Mouse (Mus musculus) brain, embryonic 18.5 days (tissue): ENCODE data around the gene Fbxo6.

Experiments
- DNase-seq: peaks from one replicate; pipeline ENCODE4 v3.0.0-alpha.2; 2012; ENCODE audit warnings: low read depth, low spot score

The Fbxo6 gene

DNA sequence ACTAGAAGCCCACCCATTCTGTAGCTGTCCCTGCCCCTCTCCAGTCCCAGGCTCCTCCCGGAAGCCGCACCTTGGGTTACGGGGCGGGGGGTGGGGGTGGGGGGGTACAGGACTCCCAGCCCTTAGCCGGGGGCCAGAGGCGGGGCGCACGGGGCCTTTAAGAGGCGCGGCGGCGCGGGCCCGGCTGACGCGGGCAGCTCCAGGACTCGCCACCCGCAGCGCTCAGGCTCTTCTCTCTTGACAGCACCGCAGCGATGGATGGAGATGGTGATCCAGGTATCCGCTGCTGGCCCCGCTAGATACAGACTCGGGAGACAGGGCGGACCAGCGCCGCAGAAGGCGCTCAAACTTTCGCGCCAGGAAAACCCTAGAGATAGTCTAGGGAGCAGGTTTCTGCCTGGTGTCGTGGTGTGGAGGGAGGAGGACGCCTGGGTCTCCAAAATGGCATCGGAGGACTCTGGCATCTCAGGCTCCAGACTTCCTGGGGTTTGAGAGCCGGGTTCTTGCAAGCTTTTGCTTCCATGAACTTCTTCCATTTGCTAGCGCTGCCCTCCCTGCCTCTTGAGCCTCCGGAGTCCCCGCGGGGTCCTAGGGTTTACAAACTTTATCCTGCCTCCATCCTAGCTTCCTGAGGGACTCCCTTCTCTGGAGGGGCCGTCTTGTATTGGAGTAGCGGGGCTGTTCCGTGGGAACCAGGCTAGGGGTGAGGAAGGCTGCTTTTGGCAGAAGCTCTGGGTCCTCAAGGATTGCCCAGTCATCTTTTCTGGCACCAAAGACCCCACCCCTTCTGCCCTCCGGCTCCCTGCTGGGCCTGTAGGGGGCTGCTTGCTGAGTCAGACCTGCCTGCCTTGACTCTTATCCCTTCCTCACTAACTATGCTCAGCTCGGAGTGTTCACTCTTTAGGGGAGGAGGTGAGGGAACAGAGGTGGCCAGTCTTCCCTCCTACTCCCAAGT, 8.8 kb upstream of the Fbxo6 start, which contains the start of the genes Fbxo44 and Fbxo2:
Gene Fbxo44, minus strand, starts transcription at position 47 of the 955 bp plus-strand sequence.
Gene Fbxo2, plus strand, starts transcription at position 186 of the 955 bp plus-strand sequence.
- DNase-seq: no peak

DNA sequence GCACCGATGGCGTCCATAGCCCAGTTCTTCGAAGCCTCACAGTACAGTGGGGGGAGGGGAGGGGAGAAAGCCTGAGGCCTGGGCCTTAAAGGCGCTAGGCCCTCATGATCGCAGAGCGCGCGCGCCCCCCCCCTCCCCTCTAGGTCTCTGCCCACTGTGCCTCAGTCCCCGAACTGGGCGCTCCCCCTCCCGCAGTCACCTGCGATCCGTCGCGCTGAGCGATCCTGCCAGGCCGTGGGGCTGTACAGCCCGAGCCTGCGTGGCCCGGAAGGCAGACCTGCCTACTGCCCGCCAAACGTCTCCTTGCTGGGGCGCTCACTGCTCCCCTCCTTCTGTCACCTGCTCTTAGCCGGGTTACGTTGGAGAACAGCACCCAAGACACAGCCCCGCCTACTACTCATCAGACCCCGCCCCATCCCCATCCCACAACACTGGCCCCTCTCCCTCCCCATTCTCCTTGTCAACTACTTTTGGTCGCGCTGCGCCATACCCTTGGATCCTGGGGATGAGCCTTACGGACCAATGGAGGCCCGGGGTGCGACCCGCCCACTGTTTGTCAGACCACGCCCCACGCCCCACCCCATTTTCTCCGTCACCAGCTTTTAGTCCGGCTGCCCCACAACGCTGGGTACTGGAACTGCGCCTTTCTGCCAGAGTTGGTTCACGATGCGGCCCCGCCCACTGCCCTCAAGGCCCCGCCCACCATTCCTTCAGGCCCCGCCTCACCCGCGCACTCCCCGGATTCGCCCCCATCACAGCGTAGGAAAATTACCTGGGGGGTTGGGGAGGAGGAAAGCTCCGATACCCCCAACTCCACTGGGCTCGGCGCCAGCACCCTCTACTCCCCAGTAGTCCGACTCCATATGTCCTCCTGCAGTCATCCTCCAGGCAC, 7.8 kb upstream of the Fbxo6 start:
- DNase-seq: peak; percentile 89

DNA sequence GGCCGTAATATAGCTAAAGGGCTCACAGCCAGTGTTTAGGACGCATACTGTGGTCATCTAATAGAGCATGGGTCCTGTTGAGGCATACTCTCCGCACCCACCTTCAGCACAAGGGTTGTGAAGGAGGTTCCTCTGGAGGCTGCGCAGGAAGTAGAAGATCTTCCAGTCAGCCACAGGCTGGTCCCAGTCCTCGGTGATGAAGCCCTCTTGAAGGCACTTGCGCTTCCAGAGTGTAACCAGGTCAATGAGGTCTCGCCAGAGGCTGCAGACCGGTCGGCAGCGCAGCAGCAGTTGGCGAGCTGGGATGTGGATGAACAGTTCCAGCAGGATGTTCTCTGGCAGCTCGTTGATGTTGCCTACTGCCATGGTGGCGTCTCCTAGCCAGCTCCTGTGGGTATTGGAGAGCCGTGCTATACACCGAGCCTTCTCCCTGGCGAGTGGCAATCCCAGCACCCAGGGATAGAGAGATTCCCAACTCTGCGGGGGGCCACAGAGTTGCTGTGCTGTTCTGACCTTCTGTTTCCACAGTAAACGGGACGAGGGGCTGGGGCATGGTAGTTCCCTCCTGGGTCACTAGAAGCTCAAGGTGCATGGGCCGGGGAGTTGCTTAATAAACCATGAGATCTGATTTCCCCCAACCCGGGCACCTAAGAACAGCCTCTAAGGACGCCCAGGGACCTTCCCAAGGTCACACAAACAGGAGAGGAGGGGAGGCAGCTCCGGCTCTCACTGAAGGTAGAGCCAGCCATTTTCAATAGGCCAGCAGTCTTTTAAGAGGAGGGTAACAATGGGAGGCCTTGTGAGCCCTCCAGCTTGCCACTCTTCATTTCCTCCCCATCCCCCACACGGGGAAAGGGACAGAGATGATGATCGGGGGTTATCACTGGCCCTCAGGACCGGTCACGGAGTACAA, 6.8 kb upstream of the Fbxo6 start:
- DNase-seq: no peak

DNA sequence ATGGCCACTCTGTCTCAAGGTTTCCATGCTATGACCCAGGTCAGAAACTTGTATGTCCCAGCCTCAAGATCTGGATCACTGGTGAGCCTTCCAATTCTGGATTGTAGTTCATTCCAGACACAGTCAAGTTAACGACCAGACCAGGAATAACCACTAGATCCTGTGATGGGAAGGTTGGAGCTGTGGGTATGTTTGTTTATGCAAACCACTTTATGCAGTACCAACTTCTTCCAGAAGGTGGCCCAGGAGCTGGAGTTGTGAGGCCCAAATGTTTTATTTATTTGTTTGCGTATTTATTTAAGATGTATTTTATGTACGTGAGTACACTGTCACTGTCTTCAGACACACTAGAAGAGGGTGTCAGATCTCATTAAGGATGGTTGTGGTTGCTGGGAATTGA, 3.0 kb upstream of the Fbxo6 start:
- no peak for DNase-seq

- no peak for DNase-seq
Observed at GRCm38 (mm10) chr4:148154006-148154405, 2.1 kb upstream of the Fbxo6 start.

- no peak for DNase-seq
Observed at GRCm38 (mm10) chr4:148152547-148152946, 607 bp upstream of the Fbxo6 start.

- DNase-seq: no peak
Observed at GRCm38 (mm10) chr4:148150953-148151266, 1.0 kb downstream of the Fbxo6 start.

- no peak for DNase-seq
Observed at GRCm38 (mm10) chr4:148150242-148150641, 1.7 kb downstream of the Fbxo6 start.

DNA sequence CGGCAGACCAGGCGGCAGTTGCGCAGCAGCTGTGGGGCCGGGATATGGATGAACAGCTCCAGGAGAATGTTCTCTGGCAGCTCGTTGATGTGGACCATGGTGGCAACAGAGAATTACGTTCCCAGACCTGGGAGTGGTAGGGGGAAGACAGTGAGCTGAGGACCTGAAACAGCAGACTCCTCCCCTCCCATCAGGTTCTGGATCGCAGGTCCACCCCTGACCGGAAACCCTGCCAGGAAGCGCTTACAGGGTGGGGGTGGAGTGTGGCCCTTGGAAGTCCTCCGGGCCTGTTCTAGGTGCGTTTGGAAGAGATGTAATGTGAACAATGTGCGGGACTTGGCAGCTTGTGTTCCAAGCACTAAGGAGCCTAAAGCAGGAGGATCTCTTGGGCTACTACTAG, 2.4 kb downstream of the Fbxo6 start:
- no peak for DNase-seq

DNA sequence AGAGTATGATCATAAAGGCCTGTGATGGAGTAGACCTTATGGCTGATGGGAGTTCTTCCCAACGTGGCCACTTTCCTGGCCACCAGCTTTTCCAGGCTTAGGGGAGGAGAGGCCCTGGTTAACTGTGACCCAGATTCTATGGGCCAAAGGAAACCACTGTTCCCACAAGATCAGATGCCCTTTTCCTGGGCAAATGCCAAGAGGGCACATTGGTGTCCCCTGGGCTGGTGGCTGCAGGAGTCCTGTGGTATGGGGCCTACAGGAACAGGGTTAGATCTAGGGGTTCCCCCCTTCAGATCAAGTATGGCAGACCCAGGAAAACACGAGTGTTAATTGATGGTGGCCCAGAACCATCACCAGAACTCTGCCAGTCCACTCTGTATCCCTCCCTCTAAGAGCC, 4.2 kb downstream of the Fbxo6 start:
- no peak for DNase-seq

GRCm38 (mm10) chr4:148143721-148144120, 8.2 kb downstream of the Fbxo6 start:
- DNase-seq: no peak

DNA sequence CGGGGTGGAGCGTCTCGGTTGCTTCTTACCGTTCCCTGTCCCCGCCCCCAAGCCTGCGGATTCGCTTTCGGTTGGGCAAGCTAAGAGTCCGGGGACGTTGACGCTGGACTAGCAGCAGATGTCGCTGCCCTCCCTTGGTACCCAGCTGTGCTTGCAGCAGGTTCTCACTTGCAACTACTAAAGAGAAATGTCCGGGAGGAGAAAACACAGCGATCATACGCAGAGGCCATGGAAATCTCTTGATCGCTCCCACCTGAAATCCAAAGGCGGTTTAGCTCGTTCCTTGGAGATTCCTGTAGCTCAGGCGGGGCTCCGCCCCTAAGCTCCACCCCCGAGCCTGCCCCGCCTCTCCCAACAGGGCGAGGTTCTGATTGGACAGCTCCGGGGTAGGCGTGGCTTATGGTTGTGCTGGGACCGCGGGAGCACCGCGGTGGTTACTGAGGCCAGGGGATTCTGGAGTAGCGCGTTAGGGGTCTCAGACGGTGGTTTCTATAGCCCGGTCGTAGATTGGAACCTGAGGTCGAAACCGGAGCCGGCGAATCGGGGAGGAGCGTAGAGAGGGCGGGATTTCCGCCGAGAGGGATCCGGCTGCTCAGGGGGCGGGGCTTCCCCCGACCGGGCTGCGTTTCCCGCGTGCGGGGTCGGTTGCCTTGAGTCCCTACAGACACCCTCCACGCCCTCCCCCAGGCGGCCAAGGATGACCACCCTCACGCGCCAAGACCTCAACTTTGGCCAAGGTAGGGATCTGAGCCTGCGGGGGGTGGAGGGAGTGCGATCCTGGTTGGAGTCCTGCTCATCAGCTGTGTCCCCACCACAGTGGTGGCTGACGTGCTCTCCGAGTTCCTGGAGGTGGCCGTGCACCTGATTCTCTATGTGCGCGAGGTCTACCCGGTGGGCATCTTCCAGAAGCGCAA, 11.6 kb downstream of the Fbxo6 start:
- DNase-seq: peak; percentile 81

DNA sequence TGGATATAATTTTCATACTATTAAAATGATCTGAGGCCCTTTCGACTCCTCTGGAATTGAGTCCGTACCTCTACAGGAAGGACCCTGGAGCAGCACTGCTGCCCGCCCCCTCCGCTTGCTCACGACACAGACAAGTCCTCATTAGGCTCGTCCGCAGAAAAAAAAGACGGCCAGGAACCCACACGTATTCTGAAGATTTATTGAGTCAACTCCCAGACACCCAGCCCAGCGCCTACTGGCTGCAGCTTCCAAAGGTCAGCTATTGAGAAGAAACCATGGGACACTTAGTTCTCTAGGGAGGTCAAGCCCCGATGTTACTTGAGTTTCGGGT, 12.2 kb downstream of the Fbxo6 start:
- DNase-seq: no peak

DNA sequence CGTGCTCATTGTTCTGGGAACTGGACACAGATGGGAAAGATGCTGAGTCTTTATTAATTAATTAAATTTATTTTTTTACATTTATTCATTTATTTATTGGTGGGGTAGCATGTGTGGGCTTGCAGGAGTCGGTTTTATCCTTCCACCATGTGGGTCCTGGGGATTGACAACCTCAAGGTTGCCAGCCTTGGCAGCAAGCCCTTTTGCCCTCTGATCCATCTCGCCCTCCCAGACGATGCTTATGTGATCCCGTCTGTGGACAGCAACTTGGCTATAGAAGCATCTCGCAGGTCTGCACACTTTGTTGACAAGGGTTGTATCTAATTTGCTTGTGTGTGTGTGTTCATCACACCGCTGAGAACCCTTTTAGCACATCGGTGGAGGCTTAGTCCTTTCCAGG, 14.4 kb downstream of the Fbxo6 start:
- no peak for DNase-seq

GRCm38 (mm10) chr4:148134988-148135387, 17.0 kb downstream of the Fbxo6 start:
- no peak for DNase-seq

DNA sequence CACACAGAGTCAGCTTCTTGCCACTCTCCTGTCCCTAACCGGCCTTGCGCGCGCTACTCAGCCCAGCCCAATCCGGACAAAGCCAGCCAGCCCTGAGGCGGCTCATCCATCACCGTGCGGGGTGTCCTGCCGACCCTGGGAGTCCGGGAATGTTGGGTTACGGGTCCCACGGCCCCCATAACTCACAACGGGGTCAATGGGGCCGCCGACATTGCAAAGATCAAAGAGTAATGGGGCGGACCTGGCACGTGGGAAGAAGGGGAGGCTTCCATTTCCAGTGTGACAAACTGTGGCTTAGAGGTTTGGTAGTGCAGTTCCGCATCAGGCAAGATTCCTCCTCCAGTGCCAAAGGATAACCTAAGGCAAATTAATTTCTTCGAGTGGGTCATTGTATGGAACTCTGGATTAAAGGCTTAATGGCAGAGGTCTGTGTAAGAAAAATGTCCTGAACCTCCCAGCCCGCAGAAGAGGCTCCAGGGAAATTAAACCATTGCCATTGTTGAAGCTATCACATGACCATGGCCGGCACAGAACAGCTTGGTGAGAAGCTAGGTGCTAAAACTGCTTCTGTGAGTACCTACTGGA, 20.4 kb downstream of the Fbxo6 start:
- no peak for DNase-seq

DNA sequence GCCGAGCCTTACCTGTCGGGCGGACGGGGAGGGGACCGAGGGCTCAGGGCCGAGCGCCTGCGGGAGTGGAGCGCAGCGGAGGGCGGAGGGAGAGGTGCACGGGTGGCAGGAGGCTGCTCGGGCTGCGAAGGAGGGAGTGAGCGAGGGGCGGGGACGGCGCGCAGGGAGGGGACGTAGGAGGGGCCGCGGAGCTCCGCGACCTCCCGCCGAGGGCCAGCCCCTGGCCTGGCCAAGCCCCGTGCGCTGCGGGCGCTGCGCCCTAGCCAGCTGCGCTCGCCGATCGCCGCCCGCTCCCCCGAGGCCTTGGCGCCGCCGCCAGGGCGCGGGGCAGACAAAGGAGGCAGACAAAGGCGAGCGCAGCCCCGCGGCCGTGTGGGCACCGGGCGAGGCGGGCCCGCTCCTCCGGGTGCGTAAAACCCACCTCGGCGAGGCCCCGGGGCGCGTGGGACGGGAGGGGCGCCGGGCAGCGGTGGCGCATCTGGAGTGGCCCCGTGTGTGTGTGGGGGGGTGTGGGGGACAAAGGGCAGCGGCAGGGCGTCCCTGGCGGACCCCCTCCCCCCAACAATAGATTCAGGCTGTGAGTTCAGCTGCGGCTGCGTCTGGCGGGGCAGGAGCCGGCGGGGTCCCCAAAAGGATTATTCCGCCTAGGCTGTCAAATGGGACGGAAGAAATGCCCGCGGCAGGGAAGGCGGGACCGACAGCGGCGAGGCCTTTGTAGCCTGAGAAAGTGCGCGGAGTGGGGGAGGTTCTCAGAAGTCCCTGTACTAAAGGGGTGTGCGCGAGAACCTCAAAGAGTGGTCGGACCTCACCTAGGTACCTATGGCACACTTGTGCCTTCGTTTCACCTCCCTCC, 21.2 kb downstream of the Fbxo6 start, which contains the start of gene Draxin:
Gene Draxin, minus strand, starts transcription at position 138 of the 853 bp plus-strand sequence.
- DNase-seq: no peak

DNA sequence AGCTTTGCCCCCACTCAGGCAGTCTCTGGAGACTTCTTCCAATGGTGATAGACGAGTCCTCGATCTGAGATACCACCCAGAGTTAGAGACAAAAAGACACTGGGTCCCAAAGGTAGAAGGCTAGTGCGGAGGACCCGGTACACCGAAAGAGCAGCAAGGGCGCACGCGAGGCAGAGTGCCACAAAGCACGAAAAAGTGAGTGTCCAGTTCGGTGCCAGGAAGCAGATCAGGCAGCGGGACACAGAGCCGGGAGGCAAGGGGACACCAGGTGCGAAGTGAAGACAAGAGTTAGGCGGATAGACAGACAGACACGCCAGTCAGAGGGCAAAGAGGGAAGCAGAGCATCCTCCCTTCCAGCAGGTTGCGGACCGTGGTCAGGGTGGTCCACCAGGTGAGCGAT, 21.8 kb downstream of the Fbxo6 start, which contains the start of gene Mad2l2:
Gene Mad2l2, plus strand, starts transcription at position 252 of the 400 bp plus-strand sequence.
- no peak for DNase-seq

- no peak for DNase-seq
Observed at GRCm38 (mm10) chr4:148128672-148129071, 23.3 kb downstream of the Fbxo6 start.
